Mouse (Mus musculus) layer of hippocampus, adult 11-12 months (tissue): ENCODE measurements around the gene Fam227a.

Experiments
- DNase-seq: peaks from one replicate; pipeline ENCODE4 v3.0.0; 2022; ENCODE audit warnings: low spot score

Fam227a gene

GRCm38 (mm10) chr15:79616729-79617128 lies 42.0 kb downstream of the Fam227a start:
- DNase-seq = no peak

GRCm38 (mm10) chr15:79615501-79615900 lies 43.3 kb downstream of the Fam227a start:
- no peak for DNase-seq

GRCm38 (mm10) chr15:79609226-79609625 lies 49.5 kb downstream of the Fam227a start:
- no peak for DNase-seq

- DNase-seq = no peak
Measured at GRCm38 (mm10) chr15:79608214-79608613, 50.5 kb downstream of the Fam227a start.

GRCm38 (mm10) chr15:79607757-79608156 lies 51.0 kb downstream of the Fam227a start:
- peak; percentile 24 for DNase-seq

- no peak for DNase-seq
Measured at GRCm38 (mm10) chr15:79606161-79606560, 52.6 kb downstream of the Fam227a start.

GRCm38 (mm10) chr15:79604990-79605665 lies 53.6 kb downstream of the Fam227a start, which contains the start of gene Dmc1:
TSS of gene Dmc1 (minus strand) at chr15:79605109.
- DNase-seq = peak; percentile 19

- peak; percentile 52 for DNase-seq
Measured at GRCm38 (mm10) chr15:79600176-79600575, 58.6 kb downstream of the Fam227a start.

GRCm38 (mm10) chr15:79598715-79599114 lies 60.0 kb downstream of the Fam227a start:
- no peak for DNase-seq

- no peak for DNase-seq
Measured at GRCm38 (mm10) chr15:79581581-79581980, 77.2 kb downstream of the Fam227a start.

- no peak for DNase-seq
Measured at GRCm38 (mm10) chr15:79577671-79578426, 80.9 kb downstream of the Fam227a start.

GRCm38 (mm10) chr15:79576947-79577346 lies 81.8 kb downstream of the Fam227a start:
- DNase-seq = no peak

GRCm38 (mm10) chr15:79575543-79576222 lies 83.1 kb downstream of the Fam227a start:
- no peak for DNase-seq

- peak; percentile 21 for DNase-seq
Measured at GRCm38 (mm10) chr15:79562417-79562816, 96.3 kb downstream of the Fam227a start.

GRCm38 (mm10) chr15:79559649-79560048 lies 99.1 kb downstream of the Fam227a start:
- DNase-seq = no peak
